Mouse (Mus musculus) adrenal gland, adult 8-10 months (tissue): Measurements from ENCODE around the gene Rab12. TPM values are rescaled to one million over a fixed set of nuclear protein-coding genes. Genes with fewer than 3 reads are reported as not detected.

ENCODE experiments used
- DNase-seq: peaks from one replicate; pipeline ENCODE4 v3.0.0; 2022
- total RNA-seq, 4 experiments: library from RNA; stranded (reverse); gene quantifications; 2 replicates each; pipeline ENCODE4 v1.2.4; 2022

Rab12 gene
- total RNA-seq, 4 experiments from 2014 or later: 81.3 to 109 (median 95.2) TPM

DNA sequence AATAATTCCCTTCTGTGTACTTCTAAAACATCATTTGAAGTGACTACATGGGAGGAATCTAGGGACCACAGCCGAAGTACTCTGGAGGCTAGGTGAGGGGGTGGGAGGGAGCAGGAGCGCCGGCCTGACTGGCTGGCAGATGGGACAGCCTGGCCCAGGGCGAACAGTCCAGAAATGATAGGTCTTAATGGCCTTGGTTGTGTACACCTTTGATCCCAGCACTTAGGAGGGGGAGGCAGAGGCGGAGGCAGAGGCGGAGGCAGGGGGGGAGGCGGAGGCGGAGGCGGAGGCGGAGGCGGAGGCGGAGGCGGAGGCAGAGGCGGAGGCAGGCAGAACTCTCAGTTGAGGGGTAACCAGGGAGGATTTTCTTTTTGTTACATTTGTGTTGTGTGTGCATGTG lies 20.9 kb downstream of the Rab12 start:
- no peak for DNase-seq

DNA sequence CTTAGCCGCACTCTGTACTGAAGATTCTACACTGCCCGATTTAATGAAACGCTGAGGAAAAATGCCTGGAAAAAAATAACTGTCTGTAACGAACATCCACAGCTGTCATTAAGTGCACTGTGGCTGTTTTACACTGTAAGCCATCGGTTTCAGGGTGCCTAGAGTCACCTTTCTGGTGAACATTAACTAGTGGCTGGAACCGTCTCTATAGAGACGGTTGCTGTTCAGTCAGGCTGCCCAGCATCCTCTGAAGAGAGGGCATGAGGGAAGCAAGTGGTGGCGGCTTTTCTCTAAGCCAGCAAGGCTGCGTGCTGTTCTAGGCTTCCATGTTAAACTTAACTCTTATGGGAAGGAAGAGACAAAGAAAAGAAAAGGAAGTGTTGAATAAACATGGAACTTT lies 22.9 kb downstream of the Rab12 start:
- no peak for DNase-seq

DNA sequence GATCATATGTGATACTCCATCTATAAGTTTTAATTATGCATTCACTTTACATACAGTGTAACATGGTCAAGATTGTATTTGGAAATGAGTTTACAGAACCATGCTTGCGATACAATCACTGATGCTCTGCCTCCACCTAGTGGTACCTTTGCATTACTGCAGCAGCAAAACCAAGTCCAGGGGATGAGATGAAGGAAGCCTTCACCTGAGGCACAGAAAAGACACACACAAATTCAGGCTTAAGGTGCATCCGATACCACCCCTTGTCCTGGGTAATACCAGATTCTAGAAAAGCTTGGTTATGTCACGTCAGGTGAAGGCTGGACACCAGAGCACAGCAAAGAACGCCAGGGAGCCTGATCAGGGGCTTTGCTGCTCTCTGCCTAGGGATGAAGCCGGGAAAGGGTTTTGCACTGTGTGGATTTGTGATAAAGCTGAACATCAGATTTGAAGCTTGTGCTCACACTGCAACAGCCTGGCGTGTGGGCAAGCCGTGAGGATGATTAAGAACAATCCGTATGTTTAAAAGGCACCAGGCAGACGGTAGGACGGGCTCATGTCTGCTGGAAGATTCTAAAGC lies 29.4 kb downstream of the Rab12 start:
- DNase-seq: no peak

DNA sequence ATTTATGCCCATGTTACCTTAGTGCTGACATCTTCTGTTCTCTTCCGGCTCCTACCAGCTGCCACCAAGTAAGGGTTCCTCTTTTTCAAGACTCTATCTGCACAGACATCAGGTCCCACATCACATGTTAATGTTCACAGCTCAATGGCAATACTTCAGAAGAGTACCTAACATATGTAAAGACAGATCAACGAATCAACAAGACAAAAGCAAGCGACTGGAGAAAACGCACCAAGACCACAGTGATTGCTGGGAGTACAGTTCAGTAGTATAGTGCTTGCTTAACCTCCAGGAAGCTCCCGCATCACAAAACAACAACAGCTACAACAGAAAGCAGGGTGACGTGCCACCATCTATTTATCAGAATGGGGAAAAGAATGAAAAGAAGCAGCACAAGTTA lies 33.0 kb downstream of the Rab12 start:
- DNase-seq: no peak

DNA sequence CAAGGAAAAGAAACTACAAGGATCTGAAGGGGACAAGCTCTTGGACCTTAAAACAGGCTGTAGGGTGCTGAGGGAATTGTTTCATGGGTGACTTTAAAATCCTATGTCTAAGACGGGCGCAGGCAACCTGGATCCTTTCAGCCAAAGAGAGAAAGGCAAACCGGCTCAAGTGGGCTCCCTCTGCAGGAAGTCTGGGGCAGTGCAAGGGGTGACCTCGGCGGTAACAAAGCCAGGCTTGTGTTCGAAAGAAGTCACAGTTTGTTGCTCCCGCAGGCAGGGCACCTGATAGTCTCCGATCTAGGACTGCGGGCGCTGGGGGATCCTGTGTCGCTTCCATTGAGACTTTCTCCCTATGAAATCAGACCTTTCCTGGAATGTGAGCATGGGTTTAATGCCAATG lies 33.8 kb downstream of the Rab12 start:
- peak; percentile 31 for DNase-seq

DNA sequence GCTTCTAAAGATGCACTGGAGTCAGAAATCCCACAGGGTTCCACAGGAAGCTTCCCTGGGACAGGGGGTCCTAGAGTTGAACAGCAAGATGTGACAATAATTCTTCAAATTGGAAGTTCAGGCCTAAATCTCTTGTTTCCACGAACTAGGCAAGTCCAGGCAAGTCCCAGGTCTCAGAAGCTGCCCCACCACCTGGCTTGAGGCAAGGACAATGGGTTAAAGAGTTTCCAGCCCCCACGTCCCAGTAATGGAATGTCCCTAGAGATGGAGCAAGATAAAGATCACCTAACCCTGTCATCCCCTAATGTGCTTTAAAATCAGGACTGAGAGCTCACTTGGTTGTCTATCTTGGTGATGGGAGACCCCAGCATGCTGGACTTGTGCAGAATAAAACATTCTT lies 34.6 kb downstream of the Rab12 start:
- no peak for DNase-seq

DNA sequence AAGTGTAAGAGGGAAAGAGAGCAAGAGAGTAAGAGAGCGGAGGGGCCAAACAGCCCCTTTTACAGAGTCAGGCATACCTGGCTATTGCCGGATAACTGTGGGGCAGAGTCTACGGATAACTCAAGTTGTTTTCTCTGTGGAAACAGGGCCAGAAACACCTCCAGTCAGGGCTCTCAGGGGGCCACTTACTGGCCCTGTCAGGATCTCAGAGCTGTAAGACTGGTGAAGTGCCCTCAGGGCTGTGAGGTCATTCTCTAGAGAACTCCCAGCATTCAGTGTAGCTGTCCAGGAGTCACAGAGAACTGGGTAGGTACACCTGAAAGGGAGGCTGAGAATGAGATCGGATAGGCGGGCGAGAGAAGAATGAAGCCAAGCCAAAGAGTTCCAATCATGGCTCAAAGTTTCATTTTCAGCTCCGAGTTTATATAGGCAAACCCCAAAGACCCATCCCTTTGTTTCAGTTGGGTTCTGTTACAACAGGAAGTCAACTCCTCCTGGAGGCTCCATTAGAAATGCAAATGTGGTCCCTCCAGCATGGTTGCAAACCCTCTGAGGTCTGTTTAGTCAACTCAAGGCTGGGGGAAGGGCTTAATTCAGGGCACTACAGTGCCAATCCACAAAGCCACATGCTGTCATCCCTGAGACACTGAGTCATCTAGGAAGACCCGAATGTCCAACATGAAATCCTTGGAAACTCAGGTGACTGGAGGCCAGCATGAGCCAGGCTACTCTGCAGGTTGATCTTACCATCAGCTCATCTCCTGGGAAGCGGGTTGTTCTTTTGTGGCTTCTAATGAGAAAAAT lies 35.7 kb downstream of the Rab12 start:
- DNase-seq: no peak

DNA sequence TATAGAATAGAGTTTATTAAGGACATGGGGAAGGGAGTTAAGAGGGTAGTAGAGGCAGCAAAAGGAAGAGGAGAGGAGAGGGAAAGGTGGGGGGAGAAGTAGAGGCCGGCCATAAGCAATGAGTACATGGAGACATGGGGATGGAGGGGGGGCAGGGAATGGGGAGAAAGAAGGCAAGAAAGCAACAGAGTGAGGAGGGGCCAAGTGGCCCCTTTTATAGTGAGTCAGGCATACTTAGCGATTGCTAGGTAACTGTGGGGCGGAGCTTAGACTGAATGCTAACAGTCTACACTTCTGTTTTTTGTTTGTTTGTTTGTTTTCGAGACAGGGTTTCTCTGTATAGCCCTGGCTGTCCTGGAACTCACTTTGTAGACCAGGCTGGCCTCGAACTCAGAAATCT lies 38.2 kb downstream of the Rab12 start:
- no peak for DNase-seq

DNA sequence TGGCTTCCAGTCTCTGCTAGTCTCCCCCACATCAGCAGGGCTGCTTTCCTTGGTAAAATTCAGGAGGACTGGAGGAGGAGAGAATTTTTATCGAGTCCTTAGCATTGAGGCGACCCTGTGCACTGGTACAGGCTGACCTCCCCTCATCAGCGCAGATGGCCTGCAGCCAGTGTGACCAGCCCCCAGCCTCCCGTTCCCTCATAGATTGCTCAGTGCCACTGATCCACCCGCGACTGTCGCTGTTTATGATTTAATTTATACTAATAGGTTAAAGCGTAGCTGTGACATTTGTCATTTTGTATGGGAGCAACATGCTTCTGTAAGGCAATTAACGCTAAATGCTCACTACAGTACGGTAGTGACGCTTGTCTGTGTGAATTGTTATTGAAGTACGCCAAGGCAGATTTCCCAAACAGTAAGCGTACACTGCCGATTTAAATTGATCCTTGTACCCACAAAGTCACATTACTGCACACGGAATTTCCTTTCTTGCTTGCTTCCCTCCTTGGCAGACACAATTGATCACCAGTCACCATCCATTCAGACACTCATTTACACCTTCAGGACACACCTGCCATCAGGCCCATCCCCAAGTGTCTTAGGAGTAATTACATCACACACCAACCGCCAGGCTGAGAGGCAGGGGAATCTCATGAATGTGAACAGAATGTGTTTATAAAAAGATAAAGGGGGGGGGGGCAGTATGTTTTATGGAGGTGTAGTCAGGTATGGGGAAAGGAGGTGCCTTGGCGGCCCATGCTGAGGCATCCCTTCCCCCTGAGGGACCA lies 38.8 kb downstream of the Rab12 start:
- no peak for DNase-seq

DNA sequence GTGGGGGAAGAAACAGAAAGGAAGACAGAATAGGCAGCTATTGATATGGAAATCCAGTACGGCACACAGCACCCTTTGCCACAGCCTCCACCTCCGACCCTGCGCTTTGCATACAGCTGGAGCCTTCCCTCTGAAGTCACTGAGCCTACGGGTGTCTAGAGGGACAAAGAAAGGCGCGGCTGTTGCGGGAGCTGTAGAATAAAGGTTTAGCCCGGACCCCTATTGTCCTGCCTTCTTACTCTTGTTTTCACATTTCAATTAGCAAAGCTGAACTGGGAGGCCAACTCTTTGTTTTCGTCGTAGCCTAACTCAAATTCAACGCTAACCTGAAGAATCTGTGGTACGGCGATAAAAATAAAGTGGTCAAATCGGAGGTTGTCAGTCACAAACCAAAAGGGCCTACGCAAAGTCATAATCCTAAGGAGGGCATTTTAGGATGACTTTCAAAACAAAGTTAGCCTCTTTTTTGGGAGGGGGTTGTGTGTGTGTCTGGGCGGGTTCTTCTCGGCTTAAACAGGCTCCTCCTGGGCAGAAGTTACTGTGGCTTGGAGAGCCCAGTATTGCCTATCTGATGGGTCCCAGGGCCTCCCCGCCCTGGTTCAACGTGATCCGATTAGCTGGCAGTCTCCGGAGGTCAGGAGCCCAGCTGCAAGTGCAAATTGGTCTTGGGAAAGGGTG lies 39.6 kb downstream of the Rab12 start:
- no peak for DNase-seq

DNA sequence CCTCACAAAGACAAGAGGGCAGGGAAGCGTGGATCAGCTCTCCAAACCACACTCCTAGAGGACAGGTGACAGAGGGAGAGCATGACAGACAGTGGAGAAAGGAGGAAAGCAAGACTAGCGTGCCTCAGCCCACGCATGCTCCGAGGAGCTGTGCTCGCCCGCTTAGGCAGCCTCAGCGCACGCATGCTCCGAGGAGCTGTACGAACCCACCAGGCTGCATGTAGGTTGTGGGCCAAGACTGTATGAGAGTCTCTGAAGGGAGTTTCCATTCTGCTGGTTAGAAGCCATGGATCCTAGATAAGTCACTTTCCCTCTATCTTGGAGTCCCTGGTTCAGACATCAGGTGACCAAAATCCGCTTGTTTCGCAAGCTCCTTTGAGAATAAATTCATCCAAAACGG lies 40.2 kb downstream of the Rab12 start:
- DNase-seq: no peak

DNA sequence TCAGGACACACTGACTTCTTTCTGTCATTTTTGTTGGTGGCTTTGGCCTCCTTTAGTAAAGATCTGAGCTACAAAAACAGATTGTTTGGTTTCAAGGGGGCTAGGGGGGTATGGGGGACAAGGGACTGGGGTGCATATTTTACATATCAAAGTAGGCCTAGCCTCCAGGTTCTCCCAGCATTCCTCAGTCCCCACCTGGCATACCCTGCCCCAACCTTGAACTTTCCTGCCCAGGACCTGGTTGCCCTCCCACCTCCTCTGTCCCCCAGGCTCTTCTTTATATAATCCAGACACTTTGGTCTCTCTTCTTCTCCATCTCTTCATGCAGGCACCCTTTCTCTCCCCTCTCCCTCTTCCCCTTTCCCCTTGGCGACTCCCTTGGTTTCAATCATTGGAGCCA lies 46.3 kb downstream of the Rab12 start:
- DNase-seq: no peak

DNA sequence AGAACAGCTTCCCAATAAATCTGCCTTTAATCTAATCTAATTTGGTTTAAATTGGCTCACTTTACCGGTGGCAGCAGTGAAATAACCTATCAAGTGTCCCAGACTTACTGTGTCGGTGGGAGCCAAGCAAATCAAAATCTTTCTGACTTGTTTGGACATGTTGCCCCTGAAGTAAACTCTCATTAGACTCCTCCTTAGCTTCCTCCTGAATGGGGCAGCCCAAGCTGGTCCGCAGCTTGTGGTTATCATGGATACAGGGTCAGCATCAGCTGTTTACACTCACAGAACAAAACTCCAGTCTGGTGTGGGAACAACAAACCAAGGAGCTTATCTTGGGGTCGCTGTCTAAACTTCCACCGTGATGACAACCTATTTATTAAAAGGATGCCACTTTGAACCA lies 47.8 kb downstream of the Rab12 start:
- DNase-seq: no peak

DNA sequence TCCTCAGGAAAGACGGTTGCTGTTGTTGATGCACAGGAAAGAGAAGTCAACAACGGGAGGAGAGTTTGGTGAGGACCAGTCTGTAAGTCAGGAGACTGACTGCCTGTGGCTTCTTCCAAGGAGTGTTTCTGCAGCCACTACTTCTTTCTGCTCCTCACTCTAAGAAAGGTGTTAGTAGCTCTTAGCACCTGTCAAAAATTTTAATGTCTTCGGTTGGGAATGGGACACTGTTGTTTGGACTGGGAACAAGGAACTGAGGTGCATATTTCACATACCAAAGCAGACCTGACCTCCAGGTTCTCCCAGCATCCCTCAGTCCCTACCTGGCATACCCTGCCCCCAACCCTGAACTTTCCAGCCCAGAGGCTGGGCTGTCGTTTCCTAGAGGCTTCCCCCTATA lies 48.3 kb downstream of the Rab12 start:
- DNase-seq: no peak

DNA sequence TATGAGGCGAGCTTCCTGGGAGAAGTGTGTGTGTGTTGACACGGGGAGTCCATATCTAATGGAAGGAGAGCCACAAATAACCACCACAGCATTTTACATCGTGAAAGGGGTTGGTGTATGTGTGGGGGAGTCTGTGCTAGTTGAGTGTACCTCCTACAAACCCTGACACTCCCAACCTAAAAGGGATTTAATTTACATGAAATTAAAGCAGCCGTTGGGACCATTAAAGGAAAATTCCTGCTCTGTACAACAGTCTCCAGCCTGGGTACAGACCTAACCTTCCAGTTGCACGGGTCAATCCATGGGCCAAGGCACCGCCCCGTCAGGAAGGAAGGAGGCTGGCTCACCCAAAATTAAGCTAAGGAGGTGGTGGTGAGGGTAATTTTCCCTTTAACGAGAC lies 49.5 kb downstream of the Rab12 start:
- DNase-seq: no peak

DNA sequence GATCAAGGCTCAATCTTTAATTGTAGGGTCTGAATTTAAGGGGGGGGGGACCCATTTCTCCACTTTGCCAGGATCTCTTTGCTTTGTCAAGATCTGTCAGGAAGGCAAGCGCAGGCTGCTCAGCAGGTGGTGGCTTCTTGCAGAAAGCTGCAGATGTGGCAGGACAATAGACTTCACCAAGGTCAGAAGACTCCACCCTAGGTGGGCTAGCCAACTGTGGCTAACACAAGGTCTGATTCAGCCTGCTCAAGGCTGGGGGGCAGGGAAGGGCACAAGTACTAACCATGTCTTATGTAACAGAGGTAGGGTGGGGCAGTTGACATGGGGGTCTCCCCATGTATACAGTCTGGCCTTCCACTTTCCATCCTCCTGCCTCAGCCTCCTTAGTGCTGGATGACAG lies 62.3 kb downstream of the Rab12 start:
- no peak for DNase-seq

DNA sequence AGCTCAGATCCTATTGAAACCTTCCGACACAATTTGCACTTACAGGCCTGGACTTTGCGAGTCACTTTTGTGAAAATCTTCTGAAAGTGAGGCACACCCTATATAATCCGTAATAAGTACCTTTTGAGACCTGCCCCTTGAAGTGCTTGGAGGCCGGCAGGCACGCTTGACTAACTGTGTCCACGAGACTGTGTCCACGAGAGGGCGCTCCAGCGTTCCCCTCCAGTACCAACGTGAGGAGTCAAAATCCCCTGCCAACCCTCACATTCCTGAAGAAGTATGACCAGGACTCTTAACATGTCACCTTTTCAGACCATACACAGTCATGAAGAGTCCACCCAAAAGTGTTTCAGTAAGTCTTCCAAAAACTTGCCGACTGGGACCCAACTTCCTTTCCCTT lies 68.4 kb downstream of the Rab12 start:
- DNase-seq: peak; percentile 64

DNA sequence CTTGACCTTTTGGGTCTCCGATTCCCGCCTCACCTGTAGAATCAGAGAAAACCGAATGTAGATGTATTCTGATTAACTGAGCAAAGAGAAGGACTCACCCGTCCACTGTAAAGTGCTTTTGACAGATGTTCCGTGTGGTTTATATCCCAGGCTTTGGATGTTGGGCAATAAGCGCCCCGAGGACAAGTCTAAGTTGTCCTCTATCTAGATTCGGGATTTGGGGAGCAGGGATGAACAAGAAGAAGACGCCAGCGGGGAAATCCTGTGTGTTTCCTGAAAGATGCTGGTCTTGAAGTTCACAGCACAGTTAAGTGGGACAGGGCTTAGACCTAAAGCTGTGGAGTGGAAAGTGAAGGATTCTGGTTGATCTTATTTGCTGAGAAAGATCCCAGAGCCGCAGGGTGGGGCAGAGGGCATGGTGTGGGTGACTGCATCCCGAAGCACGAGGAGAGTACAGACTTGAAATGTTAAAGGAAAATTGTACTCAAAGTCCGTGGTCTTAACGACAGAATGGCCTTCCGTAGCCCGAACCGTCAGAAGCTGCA lies 68.9 kb downstream of the Rab12 start:
- no peak for DNase-seq

DNA sequence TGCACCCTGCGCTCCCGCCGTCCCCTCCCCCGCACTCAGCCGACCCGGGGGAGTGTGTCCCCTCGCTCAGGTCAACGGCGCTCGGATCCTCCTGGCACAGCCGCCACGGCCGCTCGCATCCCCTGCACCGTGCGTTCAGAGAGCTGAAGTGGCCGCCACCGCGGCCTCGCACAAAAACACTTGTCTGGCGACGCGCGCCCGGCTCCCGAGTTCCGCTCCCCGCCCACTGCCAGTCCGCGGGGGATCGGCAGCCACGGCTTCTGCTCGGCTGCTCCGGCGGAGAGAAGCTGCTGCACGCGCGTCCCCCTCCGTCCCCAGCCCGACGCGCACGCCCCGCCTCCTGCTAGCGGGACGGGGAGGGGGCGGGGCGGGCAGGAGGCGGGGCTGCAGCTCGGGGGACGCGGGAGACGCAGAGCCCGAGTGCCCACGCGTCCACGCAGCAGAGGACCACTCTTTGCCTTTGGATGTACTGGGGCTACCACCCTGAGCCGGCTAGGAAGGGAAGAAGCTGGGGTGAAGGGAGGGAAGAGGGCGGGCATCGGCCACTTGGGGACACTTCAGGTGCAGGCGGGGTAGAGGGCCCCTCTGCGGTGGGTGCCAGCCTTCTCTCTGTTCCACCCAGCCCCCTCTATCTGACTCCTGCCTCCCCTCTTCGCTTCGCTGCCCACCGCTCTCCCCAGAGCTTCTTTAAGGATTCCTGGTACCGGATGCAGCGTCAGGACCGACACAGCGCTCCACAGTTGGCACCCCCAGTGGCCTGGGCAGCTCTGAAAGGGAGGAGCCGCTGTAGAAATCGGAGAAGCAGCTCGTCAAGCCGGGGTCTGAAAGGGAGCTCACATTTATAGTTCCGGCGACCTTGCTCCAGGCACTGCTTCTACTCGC lies 69.8 kb downstream of the Rab12 start, which contains the start of gene Mtcl1:
Gene Mtcl1, minus strand, starts transcription at position 291 of the 882 bp plus-strand sequence.
- peak; percentile 51 for DNase-seq

DNA sequence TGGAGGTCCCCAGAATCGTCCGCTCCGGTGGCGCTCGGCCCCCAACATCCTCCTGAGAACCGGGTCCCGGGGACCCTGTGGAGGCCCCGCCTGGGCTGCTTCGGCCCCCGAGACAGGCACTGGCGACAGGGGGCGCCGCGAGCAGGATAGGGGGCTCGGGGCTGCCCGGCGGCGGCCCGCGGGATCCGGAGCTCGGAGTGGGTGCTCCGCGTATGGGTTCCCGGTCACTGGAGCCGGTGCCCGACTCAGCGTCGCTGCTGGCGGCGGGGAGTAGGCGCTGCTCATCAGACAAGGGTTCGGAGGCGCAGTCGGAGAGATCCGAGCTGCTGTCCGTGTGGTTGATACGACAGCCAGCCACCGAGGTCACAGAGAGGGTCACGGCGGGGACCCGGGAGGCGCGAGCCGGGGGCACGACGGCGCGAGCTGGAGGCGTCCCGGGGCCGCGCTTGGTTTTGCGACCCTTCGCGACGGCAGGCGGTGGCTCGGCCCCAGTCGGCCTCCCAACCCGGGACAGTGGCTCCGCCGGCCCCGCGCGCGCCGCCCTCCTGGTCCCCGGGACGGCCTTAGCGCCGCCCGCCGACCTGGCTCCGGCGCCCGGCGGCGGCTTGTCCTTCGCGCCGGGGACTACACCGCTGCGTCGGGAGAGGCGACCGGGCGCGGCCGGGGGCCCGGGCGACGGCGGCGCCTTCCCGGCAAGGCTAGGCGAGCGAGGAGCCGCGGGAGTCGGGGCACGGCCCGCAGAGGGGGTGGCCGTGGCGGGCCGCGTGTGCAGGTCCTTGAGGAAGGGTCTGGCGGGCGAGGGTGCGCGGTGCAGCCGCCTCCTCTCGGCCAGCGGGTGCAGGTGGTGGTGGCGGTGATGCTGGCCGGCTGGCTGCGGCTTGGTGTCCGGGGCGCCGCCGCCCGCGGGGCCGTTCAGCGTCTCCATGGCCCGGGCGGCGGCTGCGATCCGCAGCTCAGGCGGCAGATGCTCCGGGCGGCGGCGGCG lies 70.8 kb downstream of the Rab12 start:
- DNase-seq: no peak
